Mouse (Mus musculus) lung, postnatal 0 days (tissue): ENCODE results near the gene Atxn3.

Source experiments
- CTCF ChIP-seq: IDR thresholded peaks from 2 replicates; pipeline ENCODE4 v1.5.1; 2016; ENCODE audit warnings: antibody characterized with exemption, mild to moderate bottlenecking
- EP300 ChIP-seq: IDR thresholded peaks from 2 replicates; pipeline ENCODE4 v1.6.1; 2016; ENCODE audit warnings: antibody characterized with exemption, mild to moderate bottlenecking, control low read depth

DNA sequence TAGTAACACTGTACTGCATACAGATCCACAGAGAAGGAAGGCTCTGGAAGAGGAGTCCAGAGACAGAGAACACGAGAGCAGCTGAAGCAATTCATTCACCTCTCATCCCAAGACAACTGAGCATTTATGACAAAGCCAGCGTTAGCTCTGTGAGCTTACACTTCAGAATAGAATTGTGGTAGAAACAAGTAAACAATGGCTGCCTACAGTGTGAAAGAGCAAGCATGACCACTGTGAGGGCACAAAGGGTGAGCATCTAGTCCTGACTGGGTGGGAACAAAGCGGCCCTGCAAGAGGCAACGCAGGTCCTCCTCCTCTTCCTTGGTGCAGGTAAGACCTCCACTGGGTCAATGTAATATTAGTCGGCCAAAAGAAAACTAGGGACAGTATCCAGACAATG, 67.0 kb downstream of the Atxn3 start:
- TF ChIP-seq CTCF = no peak
- no peak for TF ChIP-seq EP300
